Mouse (Mus musculus): ENCODE data around the gene Aox3. TPM values are rescaled to one million over a fixed set of nuclear protein-coding genes. Genes with fewer than 3 reads are reported as not detected.

Aox3 gene
- polyA plus RNA-seq, 1 experiment from 2014 or later, result not detected

- ATAC-seq (replicated peaks; ENCODE audit: low FRiP score) (no peak), DNase-seq (ENCODE audit: low spot score) (no peak)
- Histone ChIP-seq H3K27ac (ENCODE audit: low read depth, low read length) (no peak overlapping the region), H3K4me3 (ENCODE audit: low read depth, low read length) (no peak overlapping the region), H3K36me3 (ENCODE audit: control insufficient read depth, insufficient read depth, low read length) (no peaks in the 10 kb centered on the region), H3K27me3 (replicated peaks; ENCODE audit: control insufficient read depth, insufficient read depth, low read length) (no peaks in the 10 kb centered on the region), H3K4me1 (replicated peaks; ENCODE audit: control insufficient read depth, insufficient read depth, low read length) (no peaks in the 10 kb centered on the region), H3K4me2 (no peak overlapping the region), H3K9ac (ENCODE audit: low read depth, low read length) (no peak overlapping the region), H3K9me3 (ENCODE audit: control insufficient read depth, low read length) (no peaks in the 10 kb centered on the region)
- WGBS, result 85% methylated on average over 10 of the region's 10 CpGs
Measured at GRCm38 (mm10) chr1:58146026-58146425, 33.1 kb downstream of the Aox3 start.

GRCm38 (mm10) chr1:58147776-58148175 is 34.8 kb downstream of the Aox3 start:
- H3K4me1 ChIP-seq (replicated peaks; ENCODE audit: control insufficient read depth, insufficient read depth, low read length), result no peaks in the 10 kb centered on the region
- 65% methylated on average over 6 of the region's 6 CpGs for WGBS
- ATAC-seq (replicated peaks; ENCODE audit: low FRiP score) (no peak), DNase-seq (ENCODE audit: low spot score) (no peak)
- no peak overlapping the region for H3K27ac ChIP-seq (ENCODE audit: low read depth, low read length)
- no peak overlapping the region for H3K9ac ChIP-seq (ENCODE audit: low read depth, low read length)
- H3K4me3 ChIP-seq (ENCODE audit: low read depth, low read length), result no peak overlapping the region
- H3K9me3 ChIP-seq (ENCODE audit: control insufficient read depth, low read length), result no peaks in the 10 kb centered on the region
- no peak overlapping the region for H3K4me2 ChIP-seq
- H3K27me3 ChIP-seq (replicated peaks; ENCODE audit: control insufficient read depth, insufficient read depth, low read length), result no peaks in the 10 kb centered on the region
- H3K36me3 ChIP-seq (ENCODE audit: control insufficient read depth, insufficient read depth, low read length), result no peaks in the 10 kb centered on the region

DNA sequence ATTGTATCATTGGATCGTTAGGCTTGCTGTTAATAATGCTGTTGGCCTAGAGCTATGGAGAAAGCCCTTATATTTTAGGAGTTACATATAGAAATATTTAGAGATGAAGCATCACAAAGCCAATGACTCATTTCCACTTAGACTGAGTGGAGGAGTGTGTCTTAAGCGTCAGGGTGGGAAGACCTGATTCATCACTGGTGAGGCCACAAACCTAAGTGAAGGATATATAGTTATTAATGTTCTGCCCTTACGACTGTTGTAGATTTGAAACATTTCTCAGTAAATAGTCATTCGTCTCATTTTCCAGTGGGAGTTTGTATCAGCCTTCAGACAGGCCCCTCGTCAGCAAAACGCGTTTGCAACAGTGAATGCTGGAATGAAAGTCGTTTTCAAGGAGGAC is 39.3 kb downstream of the Aox3 start:
- Histone ChIP-seq H3K27me3 (replicated peaks; ENCODE audit: control insufficient read depth, insufficient read depth, low read length) (no peaks in the 10 kb centered on the region), H3K4me3 (ENCODE audit: low read depth, low read length) (no peak overlapping the region), H3K9ac (ENCODE audit: low read depth, low read length) (no peak overlapping the region), H3K9me3 (ENCODE audit: control insufficient read depth, low read length) (no peaks in the 10 kb centered on the region), H3K4me1 (replicated peaks; ENCODE audit: control insufficient read depth, insufficient read depth, low read length) (no peaks in the 10 kb centered on the region), H3K36me3 (ENCODE audit: control insufficient read depth, insufficient read depth, low read length) (no peaks in the 10 kb centered on the region), H3K4me2 (no peak overlapping the region), H3K27ac (ENCODE audit: low read depth, low read length) (no peak overlapping the region)
- 66% methylated on average over 8 of the region's 8 CpGs for WGBS
- no peak for DNase-seq (ENCODE audit: low spot score)
- no peak for ATAC-seq (replicated peaks; ENCODE audit: low FRiP score)

DNA sequence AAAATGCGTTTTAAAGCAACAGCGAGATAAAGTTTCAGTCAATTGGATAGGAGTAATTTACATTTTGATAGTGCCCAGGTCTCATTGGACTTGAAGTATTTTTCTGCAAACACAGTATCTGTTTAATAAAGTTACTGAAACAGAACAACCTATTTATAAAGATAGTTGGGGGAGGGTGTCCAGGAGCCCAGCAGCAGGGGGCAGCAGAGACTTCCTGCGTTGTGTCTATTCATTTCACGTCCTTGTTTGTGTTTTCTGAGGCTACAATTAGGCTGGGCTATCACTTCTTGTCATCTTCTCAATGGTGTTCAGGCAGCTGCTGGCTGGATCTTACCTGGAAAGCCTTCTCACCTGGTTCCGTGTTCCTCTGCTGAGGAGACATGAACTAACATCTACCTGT is 43.8 kb downstream of the Aox3 start:
- 46% methylated on average over 5 of the region's 5 CpGs for WGBS
- DNase-seq (ENCODE audit: low spot score), result no peak

DNA sequence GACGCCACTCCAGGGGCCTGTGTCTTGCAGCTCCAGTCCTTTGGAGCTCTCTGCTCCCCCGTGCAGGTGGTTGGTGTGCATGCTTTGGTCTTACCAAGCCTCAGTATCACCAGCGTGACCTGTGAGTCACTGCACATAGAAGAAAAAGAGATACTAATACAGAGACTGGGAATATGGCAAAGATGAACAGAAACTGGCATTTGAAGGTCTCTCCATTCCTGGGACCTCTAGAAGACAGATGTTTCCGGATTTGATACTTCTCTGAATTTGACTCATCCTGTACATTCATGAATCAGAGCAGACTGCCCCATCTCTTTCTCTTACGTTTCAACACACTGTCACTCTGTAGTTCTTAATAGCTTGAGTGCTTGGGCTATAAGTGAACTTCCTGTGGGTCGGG is 57.0 kb downstream of the Aox3 start:
- Histone ChIP-seq H3K27ac (ENCODE audit: low read depth, low read length) (no peak overlapping the region), H3K4me2 (no peak overlapping the region), H3K4me1 (replicated peaks; ENCODE audit: control insufficient read depth, insufficient read depth, low read length) (no peaks in the 10 kb centered on the region), H3K9ac (ENCODE audit: low read depth, low read length) (no peak overlapping the region), H3K36me3 (ENCODE audit: control insufficient read depth, insufficient read depth, low read length) (no peaks in the 10 kb centered on the region), H3K9me3 (ENCODE audit: control insufficient read depth, low read length) (no peaks in the 10 kb centered on the region), H3K4me3 (ENCODE audit: low read depth, low read length) (no peak overlapping the region), H3K27me3 (replicated peaks; ENCODE audit: control insufficient read depth, insufficient read depth, low read length) (no peaks in the 10 kb centered on the region)
- WGBS, result 69% methylated on average over 6 of the region's 6 CpGs
- DNase-seq (ENCODE audit: low spot score) (no peak), ATAC-seq (replicated peaks; ENCODE audit: low FRiP score) (no peak)

More for the DNA sequence above, 43.8 kb downstream of the Aox3 start:
- H3K4me1 ChIP-seq (replicated peaks; ENCODE audit: control insufficient read depth, insufficient read depth, low read length), result no peaks in the 10 kb centered on the region
- ATAC-seq (replicated peaks; ENCODE audit: low FRiP score), result no peak
- H3K36me3 ChIP-seq (ENCODE audit: control insufficient read depth, insufficient read depth, low read length), result no peaks in the 10 kb centered on the region
- no peaks in the 10 kb centered on the region for H3K9me3 ChIP-seq (ENCODE audit: control insufficient read depth, low read length)
- H3K27me3 ChIP-seq (replicated peaks; ENCODE audit: control insufficient read depth, insufficient read depth, low read length), result no peaks in the 10 kb centered on the region
- no peak overlapping the region for H3K27ac ChIP-seq (ENCODE audit: low read depth, low read length)
- H3K9ac ChIP-seq (ENCODE audit: low read depth, low read length), result no peak overlapping the region
- no peak overlapping the region for H3K4me2 ChIP-seq
- H3K4me3 ChIP-seq (ENCODE audit: low read depth, low read length), result no peak overlapping the region

- no peak overlapping the region for H3K4me2 ChIP-seq
- no peak overlapping the region for H3K27ac ChIP-seq (ENCODE audit: low read depth, low read length)
- no peaks in the 10 kb centered on the region for H3K27me3 ChIP-seq (replicated peaks; ENCODE audit: control insufficient read depth, insufficient read depth, low read length)
- 66% methylated on average over 5 of the region's 5 CpGs for WGBS
- H3K9me3 ChIP-seq (ENCODE audit: control insufficient read depth, low read length), result no peaks in the 10 kb centered on the region
- H3K4me3 ChIP-seq (ENCODE audit: low read depth, low read length), result no peak overlapping the region
- no peak overlapping the region for H3K9ac ChIP-seq (ENCODE audit: low read depth, low read length)
- no peaks in the 10 kb centered on the region for H3K36me3 ChIP-seq (ENCODE audit: control insufficient read depth, insufficient read depth, low read length)
- no peak for DNase-seq (ENCODE audit: low spot score)
- no peaks in the 10 kb centered on the region for H3K4me1 ChIP-seq (replicated peaks; ENCODE audit: control insufficient read depth, insufficient read depth, low read length)
- no peak for ATAC-seq (replicated peaks; ENCODE audit: low FRiP score)
Measured at GRCm38 (mm10) chr1:58188514-58189175, 75.7 kb downstream of the Aox3 start.

- DNase-seq (ENCODE audit: low spot score) (no peak), ATAC-seq (replicated peaks; ENCODE audit: low FRiP score) (no peak)
- 82% methylated on average over 12 of the region's 12 CpGs for WGBS
- no peak overlapping the region for H3K4me2 ChIP-seq
- H3K4me3 ChIP-seq (ENCODE audit: low read depth, low read length), result no peak overlapping the region
- no peaks in the 10 kb centered on the region for H3K36me3 ChIP-seq (ENCODE audit: control insufficient read depth, insufficient read depth, low read length)
- no peak overlapping the region for H3K27ac ChIP-seq (ENCODE audit: low read depth, low read length)
- no peaks in the 10 kb centered on the region for H3K9me3 ChIP-seq (ENCODE audit: control insufficient read depth, low read length)
- no peaks in the 10 kb centered on the region for H3K4me1 ChIP-seq (replicated peaks; ENCODE audit: control insufficient read depth, insufficient read depth, low read length)
- no peaks in the 10 kb centered on the region for H3K27me3 ChIP-seq (replicated peaks; ENCODE audit: control insufficient read depth, insufficient read depth, low read length)
- H3K9ac ChIP-seq (ENCODE audit: low read depth, low read length), result no peak overlapping the region
Measured at GRCm38 (mm10) chr1:58194317-58194716, 81.4 kb downstream of the Aox3 start.

DNA sequence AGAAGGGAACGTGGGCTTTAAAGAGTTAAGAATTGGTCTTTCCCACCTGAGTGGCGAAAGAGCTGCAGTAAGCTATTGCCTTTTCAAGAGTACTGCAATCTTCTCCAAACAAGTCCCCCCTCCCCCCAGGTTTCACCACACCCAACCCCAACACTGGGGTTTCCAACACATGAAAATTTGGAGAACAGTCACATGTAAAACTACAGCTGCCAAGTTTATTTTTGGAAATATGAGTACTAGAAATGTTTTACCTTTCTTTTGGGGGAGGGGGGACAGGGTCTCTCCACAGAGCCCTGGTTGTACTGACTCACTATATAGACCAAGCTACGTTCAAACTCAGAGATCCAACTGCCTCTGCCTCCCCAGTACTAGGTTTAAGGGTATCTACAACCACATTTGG is 82.1 kb downstream of the Aox3 start:
- WGBS, result 72% methylated on average over 3 of the region's 3 CpGs
- H3K36me3 ChIP-seq (ENCODE audit: control insufficient read depth, insufficient read depth, low read length), result no peaks in the 10 kb centered on the region

DNA sequence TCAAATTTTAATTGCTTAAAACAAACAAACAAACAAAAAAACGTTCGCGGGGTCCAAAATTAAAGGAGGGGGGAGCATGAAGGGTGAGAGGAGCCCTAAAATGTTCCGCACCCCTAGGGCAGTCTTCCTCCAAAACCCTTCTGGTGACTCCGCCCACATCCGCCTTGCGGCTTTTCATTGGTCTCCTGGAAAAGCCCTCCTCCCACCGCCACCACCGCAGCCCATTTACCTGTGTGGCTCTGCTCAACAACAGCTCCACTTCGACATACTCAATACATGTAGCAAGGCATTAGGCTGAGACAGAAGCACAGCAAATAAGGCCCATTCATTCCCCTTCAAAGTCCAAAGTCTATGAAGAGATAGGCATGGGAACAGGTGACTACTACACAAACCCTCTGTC is 82.6 kb downstream of the Aox3 start:
- no peak for DNase-seq (ENCODE audit: low spot score)
- 11% methylated on average over 10 of the region's 10 CpGs for WGBS
- no peaks in the 10 kb centered on the region for H3K36me3 ChIP-seq (ENCODE audit: control insufficient read depth, insufficient read depth, low read length)
- H3K9me3 ChIP-seq (ENCODE audit: control insufficient read depth, low read length), result no peaks in the 10 kb centered on the region
- ATAC-seq (replicated peaks; ENCODE audit: low FRiP score), result no peak
- H3K4me1 ChIP-seq (replicated peaks; ENCODE audit: control insufficient read depth, insufficient read depth, low read length), result no peaks in the 10 kb centered on the region
- H3K27me3 ChIP-seq (replicated peaks; ENCODE audit: control insufficient read depth, insufficient read depth, low read length), result no peaks in the 10 kb centered on the region
- H3K27ac ChIP-seq (ENCODE audit: low read depth, low read length), result no peak overlapping the region
- peak overlapping the region; percentile 47 for H3K4me2 ChIP-seq
- no peak overlapping the region for H3K4me3 ChIP-seq (ENCODE audit: low read depth, low read length)
- no peak overlapping the region for H3K9ac ChIP-seq (ENCODE audit: low read depth, low read length)

More for the DNA sequence above, 82.1 kb downstream of the Aox3 start:
- Histone ChIP-seq H3K9me3 (ENCODE audit: control insufficient read depth, low read length) (no peaks in the 10 kb centered on the region), H3K27me3 (replicated peaks; ENCODE audit: control insufficient read depth, insufficient read depth, low read length) (no peaks in the 10 kb centered on the region), H3K27ac (ENCODE audit: low read depth, low read length) (no peak overlapping the region), H3K4me2 (peak overlapping the region; percentile 47), H3K4me1 (replicated peaks; ENCODE audit: control insufficient read depth, insufficient read depth, low read length) (no peaks in the 10 kb centered on the region), H3K4me3 (ENCODE audit: low read depth, low read length) (no peak overlapping the region), H3K9ac (ENCODE audit: low read depth, low read length) (no peak overlapping the region)
- no peak for DNase-seq (ENCODE audit: low spot score)
- no peak for ATAC-seq (replicated peaks; ENCODE audit: low FRiP score)
